Mouse (Mus musculus) lung, embryonic 14.5 days (tissue): ENCODE data around the gene Fat3. TPM values are rescaled to one million over a fixed set of nuclear protein-coding genes. Genes with fewer than 3 reads are reported as not detected.

ENCODE experiments used
- ATAC-seq: fragments of 200-750 bp; cut with Nextera tagmentation; 2 replicates; pipeline ENCODE4 v1.8.0; 2017; ENCODE audit warnings: mild to moderate bottlenecking, moderate TSS enrichment, moderate library complexity; ENCODE audit not compliant: insufficient read depth
- DNase-seq: peaks from one replicate; pipeline ENCODE4 v3.0.0-alpha.2; 2015
- H3K27ac ChIP-seq: fragments of 300-500 bp; sonication (generic); 2 replicates; pipeline ENCODE4 v1.5.1; 2014; ENCODE audit warnings: low read depth, mild to moderate bottlenecking, moderate library complexity
- H3K27me3 ChIP-seq: fragments of 300-500 bp; sonication (generic); 2 replicates; pipeline ENCODE4 v1.6.1; 2014; ENCODE audit warnings: low read length, control low read depth; ENCODE audit not compliant: insufficient read depth
- H3K36me3 ChIP-seq: fragments of 300-500 bp; sonication (generic); 2 replicates; pipeline ENCODE4 v1.6.1; 2014; ENCODE audit warnings: control low read depth; ENCODE audit not compliant: insufficient read depth
- H3K4me1 ChIP-seq: fragments of 300-500 bp; sonication (generic); 2 replicates; pipeline ENCODE4 v1.6.1; 2014; ENCODE audit warnings: antibody characterized with exemption, control low read depth; ENCODE audit not compliant: insufficient read depth
- H3K4me2 ChIP-seq: fragments of 300-500 bp; sonication (generic); 2 replicates; pipeline ENCODE4 v1.6.1; 2014; ENCODE audit warnings: mild to moderate bottlenecking
- H3K4me3 ChIP-seq: fragments of 300-500 bp; sonication (generic); 2 replicates; pipeline ENCODE4 v1.5.1; 2014; ENCODE audit warnings: low read depth, low read length
- H3K9ac ChIP-seq: fragments of 300-500 bp; sonication (generic); 2 replicates; pipeline ENCODE4 v1.6.1; 2014
- H3K9me3 ChIP-seq: fragments of 300-500 bp; sonication (generic); 2 replicates; pipeline ENCODE4 v1.6.1; 2016; ENCODE audit warnings: low read depth, low read length, control low read depth
- CTCF ChIP-seq: IDR thresholded peaks from 2 replicates; pipeline ENCODE4 v1.5.1; 2016; ENCODE audit warnings: antibody characterized with exemption, low read depth
- WGBS: fragments of 180-500 bp; shearing (Covaris S2); extraction: QIAGEN DNeasy Blood & Tissue Kit; methylation state at CpG from one replicate; pipeline ENCODE4 v1.1.7; 2014; 5-methylcytosine and 5-hydroxymethylcytosine counted together
- polyA plus RNA-seq: library from polyadenylated mRNA; unstranded; fragments of >200 nt; fragmentation: Nextera tagmentation; extraction: Ambion mirVana; gene quantifications from 2 replicates; pipeline ENCODE4 v1.2.1, GENCODE M21; 2014

Gene Fat3
- polyA plus RNA-seq, 1 experiment from 2014 or later = 1.2 TPM

GRCm38 (mm10) chr9:15943486-15944153, 557.5 kb downstream of the Fat3 start:
- DNase-seq (no peak), ATAC-seq (no peak)
- H3K4me1 ChIP-seq = no peaks in the 10 kb centered on the region
- TF ChIP-seq CTCF = no peak
- no peak overlapping the region for H3K4me3 ChIP-seq
- H3K9ac ChIP-seq = no peak overlapping the region
- no peak overlapping the region for H3K4me2 ChIP-seq
- no peak overlapping the region for H3K27ac ChIP-seq
- no peaks in the 10 kb centered on the region for H3K9me3 ChIP-seq
- no peaks in the 10 kb centered on the region for H3K27me3 ChIP-seq
- 76% methylated on average over 3 of the region's 3 CpGs for WGBS
- H3K36me3 ChIP-seq = no peaks in the 10 kb centered on the region

DNA sequence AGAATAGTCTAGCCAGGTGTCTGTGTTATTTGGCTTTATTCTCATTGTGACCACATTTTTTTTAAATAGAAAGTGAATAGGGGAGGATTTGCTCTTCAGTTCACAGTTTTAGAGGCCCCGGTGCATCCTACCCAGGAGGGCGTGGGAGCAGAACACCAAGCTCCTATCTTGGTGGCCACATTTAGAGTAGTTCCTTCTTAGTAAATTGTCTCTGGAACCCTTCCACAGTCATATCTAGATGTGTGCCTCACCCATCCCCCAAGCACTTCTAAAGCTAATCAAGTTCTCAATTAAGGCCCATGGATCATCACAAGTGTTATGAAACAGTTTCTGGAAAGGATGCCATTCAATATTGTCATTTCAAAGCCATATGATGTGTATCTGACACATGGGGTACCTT, 559.3 kb downstream of the Fat3 start:
- 96% methylated on average over 2 of the region's 2 CpGs for WGBS

DNA sequence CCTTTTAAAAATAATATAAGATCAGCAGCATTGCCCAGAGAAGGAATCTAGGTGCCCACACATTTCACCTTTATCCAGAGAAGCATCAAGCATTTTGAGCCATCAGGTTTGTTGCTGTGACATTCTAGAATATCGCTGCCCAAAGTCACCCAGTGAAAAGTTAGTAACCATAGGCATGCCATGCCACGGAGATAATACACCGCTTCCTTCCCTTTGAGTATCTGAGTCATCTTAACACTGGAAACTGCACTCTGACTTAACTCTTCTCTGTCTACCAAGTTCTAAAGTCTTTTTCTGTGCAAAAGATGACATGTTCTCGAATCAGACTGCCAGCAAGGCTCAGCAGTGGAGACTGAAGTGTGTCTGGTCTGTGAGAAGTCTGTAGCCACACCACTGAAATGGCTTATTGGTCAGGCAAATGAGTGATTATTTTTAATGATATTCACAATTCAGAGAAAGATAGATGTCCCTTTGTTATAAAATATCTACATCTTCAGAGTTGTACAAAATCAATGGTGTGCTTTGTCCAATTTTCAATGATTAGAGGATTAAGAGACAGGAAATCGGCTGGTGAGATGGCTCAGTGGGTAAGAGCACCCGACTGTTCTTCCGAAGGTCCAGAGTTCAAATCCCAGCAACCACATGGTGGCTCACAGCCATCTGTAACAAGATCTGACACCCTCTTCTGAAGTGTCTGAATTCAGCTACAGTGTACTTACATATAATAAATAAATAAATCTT, 560.0 kb downstream of the Fat3 start:
- no peaks in the 10 kb centered on the region for H3K9me3 ChIP-seq
- H3K27ac ChIP-seq = no peak overlapping the region
- H3K9ac ChIP-seq = no peak overlapping the region
- no peak overlapping the region for H3K4me2 ChIP-seq
- WGBS = 74% methylated on average over 7 of the region's 7 CpGs
- H3K36me3 ChIP-seq = no peaks in the 10 kb centered on the region
- TF ChIP-seq CTCF = no peak
- no peak overlapping the region for H3K4me3 ChIP-seq
- no peak for ATAC-seq
- H3K4me1 ChIP-seq = no peaks in the 10 kb centered on the region
- H3K27me3 ChIP-seq = no peaks in the 10 kb centered on the region
- DNase-seq = no peak

More for the DNA sequence above, 559.3 kb downstream of the Fat3 start:
- Histone ChIP-seq H3K36me3 (no peaks in the 10 kb centered on the region), H3K4me3 (no peak overlapping the region), H3K4me2 (no peak overlapping the region), H3K27ac (no peak overlapping the region), H3K9me3 (no peaks in the 10 kb centered on the region), H3K27me3 (no peaks in the 10 kb centered on the region), H3K9ac (no peak overlapping the region), H3K4me1 (no peaks in the 10 kb centered on the region)
- DNase-seq = no peak
- no peak for ATAC-seq
- no peak for TF ChIP-seq CTCF

- Histone ChIP-seq H3K4me3 (no peak overlapping the region), H3K27ac (no peak overlapping the region), H3K4me2 (no peak overlapping the region), H3K9ac (no peak overlapping the region), H3K9me3 (no peaks in the 10 kb centered on the region), H3K36me3 (no peaks in the 10 kb centered on the region), H3K4me1 (no peaks in the 10 kb centered on the region), H3K27me3 (no peaks in the 10 kb centered on the region)
- peak; percentile 63 for TF ChIP-seq CTCF
- peak; percentile 42 for DNase-seq
- 50% methylated on average over 2 of the region's 2 CpGs for WGBS
- ATAC-seq = peak; percentile 47; the same call in 1 of the 2 replicates
Observed at GRCm38 (mm10) chr9:15939594-15939993, 561.5 kb downstream of the Fat3 start.

DNA sequence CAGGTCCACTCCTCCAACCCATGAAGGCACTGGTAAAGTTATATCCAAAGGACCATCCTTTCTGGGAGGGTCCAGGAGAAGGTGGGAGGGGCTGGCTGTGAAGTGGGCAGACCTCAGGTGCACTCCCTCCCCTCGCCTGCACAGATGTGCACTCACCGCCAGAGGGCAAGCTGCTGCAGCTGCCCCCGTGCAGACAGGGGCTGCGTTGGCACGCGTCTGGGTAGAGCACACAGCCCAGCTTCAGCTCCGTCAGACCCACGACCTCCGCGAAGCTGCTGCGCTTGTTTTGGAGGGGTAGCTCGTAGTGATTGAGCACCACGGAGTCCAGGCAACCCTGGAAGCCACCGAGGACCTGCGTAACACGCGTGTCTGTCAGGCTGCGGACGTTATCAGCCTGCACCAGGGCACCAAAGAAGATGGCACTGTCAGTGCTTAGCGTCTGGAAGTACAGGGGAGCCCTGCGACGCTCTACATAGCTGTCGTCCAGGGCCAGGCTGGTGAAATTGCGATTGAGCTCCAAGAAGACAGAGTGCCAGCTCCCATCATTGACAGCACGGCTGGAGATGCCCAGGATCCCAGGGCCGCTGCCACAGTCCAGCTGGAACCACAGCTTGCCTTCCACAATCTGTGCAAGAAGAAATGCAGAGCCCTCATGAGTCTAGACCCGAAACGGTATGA, 563.1 kb downstream of the Fat3 start:
- Histone ChIP-seq H3K4me2 (no peak overlapping the region), H3K9me3 (no peaks in the 10 kb centered on the region), H3K4me1 (no peaks in the 10 kb centered on the region), H3K27me3 (no peaks in the 10 kb centered on the region), H3K9ac (no peak overlapping the region), H3K27ac (no peak overlapping the region), H3K36me3 (no peaks in the 10 kb centered on the region), H3K4me3 (no peak overlapping the region)
- TF ChIP-seq CTCF = peak; percentile 39
- DNase-seq = no peak
- 65% methylated on average over 28 of the region's 28 CpGs for WGBS
- 0 out of 2 replicates have a peak, but pooled peaks have one; percentile 31 for ATAC-seq

GRCm38 (mm10) chr9:15930928-15931443, 570.1 kb downstream of the Fat3 start:
- ATAC-seq (no peak), DNase-seq (no peak)
- WGBS = 80% methylated on average over 5 of the region's 5 CpGs
- H3K4me2 ChIP-seq = no peak overlapping the region
- no peak overlapping the region for H3K27ac ChIP-seq
- H3K27me3 ChIP-seq = no peaks in the 10 kb centered on the region
- H3K9ac ChIP-seq = no peak overlapping the region
- TF ChIP-seq CTCF = no peak
- H3K36me3 ChIP-seq = no peaks in the 10 kb centered on the region
- no peaks in the 10 kb centered on the region for H3K4me1 ChIP-seq
- no peak overlapping the region for H3K4me3 ChIP-seq
- no peaks in the 10 kb centered on the region for H3K9me3 ChIP-seq

GRCm38 (mm10) chr9:15928331-15928730, 572.8 kb downstream of the Fat3 start:
- H3K4me3 ChIP-seq = no peak overlapping the region
- WGBS = 69% methylated on average over 2 of the region's 2 CpGs
- H3K27ac ChIP-seq = no peak overlapping the region
- H3K36me3 ChIP-seq = no peaks in the 10 kb centered on the region
- no peaks in the 10 kb centered on the region for H3K9me3 ChIP-seq
- H3K9ac ChIP-seq = no peak overlapping the region
- no peaks in the 10 kb centered on the region for H3K4me1 ChIP-seq
- no peak for ATAC-seq
- H3K4me2 ChIP-seq = no peak overlapping the region
- no peak for DNase-seq
- no peaks in the 10 kb centered on the region for H3K27me3 ChIP-seq
- no peak for TF ChIP-seq CTCF
